Mouse (Mus musculus) limb, embryonic 14.5 days (tissue): ENCODE results near the gene Mogs. TPM values are rescaled to one million over a fixed set of nuclear protein-coding genes. Genes with fewer than 3 reads are reported as not detected.

Experiments used
- ATAC-seq: fragments of 200-750 bp; cut with Nextera tagmentation; 2 replicates; pipeline ENCODE4 v1.8.0; 2017; ENCODE audit warnings: low read depth, moderate number of reproducible peaks, moderate TSS enrichment; ENCODE audit not compliant: low FRiP score
- DNase-seq: peaks from one replicate; pipeline ENCODE4 v3.0.0-alpha.2; 2015; ENCODE audit warnings: low spot score
- H3K27ac ChIP-seq: fragments of 300-500 bp; sonication (generic); replicated peaks from 2 replicates; pipeline ENCODE4 v1.5.1; 2014; ENCODE audit warnings: low read depth, mild to moderate bottlenecking, low read length, moderate library complexity, mixed read lengths
- H3K27me3 ChIP-seq: fragments of 300-500 bp; sonication (generic); 2 replicates; pipeline ENCODE4 v1.6.1; 2014; ENCODE audit warnings: low read length, mixed read lengths; ENCODE audit not compliant: control insufficient read depth, insufficient read depth
- H3K36me3 ChIP-seq: fragments of 300-500 bp; sonication (generic); 2 replicates; pipeline ENCODE4 v1.6.1; 2014; ENCODE audit warnings: mild to moderate bottlenecking, low read length, moderate library complexity, mixed read lengths; ENCODE audit not compliant: control insufficient read depth, insufficient read depth
- H3K4me1 ChIP-seq: fragments of 300-500 bp; sonication (generic); 2 replicates; pipeline ENCODE4 v1.6.1; 2014; ENCODE audit warnings: antibody characterized with exemption, low read length, mixed read lengths; ENCODE audit not compliant: control insufficient read depth, insufficient read depth
- H3K4me2 ChIP-seq: fragments of 300-500 bp; sonication (generic); replicated peaks from 2 replicates; pipeline ENCODE4 v1.6.1; 2014; ENCODE audit warnings: low read depth, mild to moderate bottlenecking, low read length, moderate library complexity; ENCODE audit not compliant: severe bottlenecking
- H3K4me3 ChIP-seq: fragments of 300-500 bp; sonication (generic); replicated peaks from 2 replicates; pipeline ENCODE4 v1.5.1; 2014; ENCODE audit warnings: low read length
- H3K9ac ChIP-seq: fragments of 300-500 bp; sonication (generic); 2 replicates; pipeline ENCODE4 v1.6.1; 2014; ENCODE audit warnings: mild to moderate bottlenecking, low read depth, low read length, moderate library complexity; ENCODE audit not compliant: severe bottlenecking
- H3K9me3 ChIP-seq: fragments of 300-500 bp; sonication (generic); 2 replicates; pipeline ENCODE4 v1.6.1; 2016; ENCODE audit warnings: low read length; ENCODE audit not compliant: control insufficient read depth
- POLR2A ChIP-seq: fragments of 200-500 bp; IDR thresholded peaks from 2 replicates; pipeline ENCODE4 v1.8.0; 2012; ENCODE audit warnings: inconsistent platforms, mild to moderate bottlenecking, moderate library complexity, borderline replicate concordance; ENCODE audit not compliant: insufficient read depth, insufficient read length; ENCODE audit errors: extremely low read depth
- WGBS: fragments of 180-500 bp; shearing (Covaris S2); extraction: QIAGEN DNeasy Blood & Tissue Kit; methylation state at CpG from one replicate; pipeline ENCODE4 v1.1.7; 2014; 5-methylcytosine and 5-hydroxymethylcytosine counted together
- polyA plus RNA-seq, 2 experiments: library from polyadenylated mRNA; depleted of rRNA in 1 of 2; stranded (reverse) in 1 of 2; unstranded in 1 of 2; fragments of >200 nt; fragmentation: Nextera tagmentation in 1 of 2; extraction: Ambion mirVana in 1 of 2; gene quantifications; 2 replicates each; pipeline versions ENCODE4 v1.2.1 to v1.2.3; 2012 to 2014

Mogs gene
- polyA plus RNA-seq (2012; rRNA removed) (95.2 and 116 TPM in 2 replicates), polyA plus RNA-seq (2014; fragmentation: Nextera tagmentation; extraction: Ambion mirVana) (47.1 and 50.9 TPM in 2 replicates)

- Histone ChIP-seq H3K9ac (peak within 1 kb of the TSS; percentile 84), H3K27ac (peak within 1 kb of the TSS; percentile 73), H3K4me1 (peaks cover 16% of the 10 kb centered on the region), H3K4me3 (peak within 1 kb of the TSS; percentile 84), H3K36me3 (peaks cover 40% of the 10 kb centered on the region), H3K4me2 (peak within 1 kb of the TSS; percentile 94), H3K9me3 (no peaks in the 10 kb centered on the region), H3K27me3 (no peaks in the 10 kb centered on the region)
- 2% methylated on average over 41 of the region's 58 CpGs for WGBS
- ATAC-seq (peak; percentile 90), DNase-seq (peak; percentile 81)
- peak; percentile 75; the same call in 1 of the 2 replicates for TF ChIP-seq POLR2A
Observed at GRCm38 (mm10) chr6:83115011-83115671, at the start of gene Mogs. Mogs (plus strand) TSS chr6:83115496.

- no peaks in the 10 kb centered on the region for H3K36me3 ChIP-seq
- H3K27ac ChIP-seq: no peak overlapping the region
- H3K9ac ChIP-seq: no peak overlapping the region
- H3K4me3 ChIP-seq: no peak overlapping the region
- TF ChIP-seq POLR2A: no peak
- no peak overlapping the region for H3K4me2 ChIP-seq
- no peak for ATAC-seq
- H3K27me3 ChIP-seq: peaks cover 95% of the 10 kb centered on the region
- H3K4me1 ChIP-seq: no peaks in the 10 kb centered on the region
- no peak for DNase-seq
- H3K9me3 ChIP-seq: no peaks in the 10 kb centered on the region
- WGBS: 40% methylated on average over 8 of the region's 8 CpGs
Observed at GRCm38 (mm10) chr6:83065995-83066394, 49.3 kb upstream of the Mogs start.

GRCm38 (mm10) chr6:83066441-83066840, 48.9 kb upstream of the Mogs start:
- WGBS: 19% methylated on average over 6 of the region's 6 CpGs
- H3K27ac ChIP-seq: no peak overlapping the region

GRCm38 (mm10) chr6:83068221-83068620, 47.1 kb upstream of the Mogs start:
- Histone ChIP-seq H3K27ac (no peak overlapping the region), H3K4me2 (no peak overlapping the region), H3K4me3 (no peak overlapping the region), H3K9me3 (no peaks in the 10 kb centered on the region), H3K4me1 (no peaks in the 10 kb centered on the region), H3K27me3 (peaks cover 95% of the 10 kb centered on the region), H3K36me3 (no peaks in the 10 kb centered on the region), H3K9ac (no peak overlapping the region)
- DNase-seq (no peak), ATAC-seq (no peak)
- no peak for TF ChIP-seq POLR2A
- 6% methylated on average over 8 of the region's 8 CpGs for WGBS

More at GRCm38 (mm10) chr6:83066441-83066840, 48.9 kb upstream of the Mogs start:
- Histone ChIP-seq H3K9ac (no peak overlapping the region), H3K36me3 (no peaks in the 10 kb centered on the region), H3K4me2 (no peak overlapping the region), H3K27me3 (peaks cover 98% of the 10 kb centered on the region), H3K4me3 (no peak overlapping the region), H3K9me3 (no peaks in the 10 kb centered on the region), H3K4me1 (no peaks in the 10 kb centered on the region)
- ATAC-seq (no peak), DNase-seq (no peak)
- TF ChIP-seq POLR2A: no peak

- no peak overlapping the region for H3K27ac ChIP-seq
- H3K9me3 ChIP-seq: no peaks in the 10 kb centered on the region
- TF ChIP-seq POLR2A: no peak
- H3K4me2 ChIP-seq: no peak overlapping the region; the same call in 1 of the 2 replicates
- H3K4me3 ChIP-seq: peak overlapping the region; percentile 16
- H3K4me1 ChIP-seq: no peaks in the 10 kb centered on the region
- no peak for ATAC-seq
- no peak overlapping the region for H3K9ac ChIP-seq
- peaks cover 95% of the 10 kb centered on the region for H3K27me3 ChIP-seq
- H3K36me3 ChIP-seq: no peaks in the 10 kb centered on the region
- 2% methylated on average over 56 of the region's 81 CpGs for WGBS
- no peak for DNase-seq
Observed at GRCm38 (mm10) chr6:83068706-83069487, 46.4 kb upstream of the Mogs start.
